Mouse (Mus musculus) embryonic facial prominence, embryonic 11.5 days (tissue): Measurements from ENCODE around the gene Fcgr1. TPM values are rescaled to one million over a fixed set of nuclear protein-coding genes. Genes with fewer than 3 reads are reported as not detected.
"Not testable (repeated sequence)": the region's sequence is repeated elsewhere in the genome, so short reads cannot be mapped to it uniquely, and the experiment has no call there.

Experiments used
- ATAC-seq: fragments of 200-750 bp; cut with Nextera tagmentation; replicated peaks from 2 replicates; pipeline ENCODE4 v1.8.0; 2017; ENCODE audit warnings: low read depth; ENCODE audit not compliant: insufficient number of reproducible peaks, low FRiP score, low TSS enrichment
- DNase-seq: peaks from one replicate; pipeline ENCODE4 v3.0.0-alpha.2; 2015; ENCODE audit warnings: low spot score
- H3K27ac ChIP-seq: fragments of 300-500 bp; sonication (generic); replicated peaks from 2 replicates; pipeline ENCODE4 v1.5.1; 2014; ENCODE audit warnings: mild to moderate bottlenecking, low read depth, low read length, control low read depth
- H3K27me3 ChIP-seq: fragments of 300-500 bp; sonication (generic); 2 replicates; pipeline ENCODE4 v1.6.1; 2014; ENCODE audit warnings: mild to moderate bottlenecking, low read length, moderate library complexity, mixed read lengths; ENCODE audit not compliant: control insufficient read depth, insufficient read depth
- H3K36me3 ChIP-seq: fragments of 300-500 bp; sonication (generic); replicated peaks from 2 replicates; pipeline ENCODE4 v1.6.1; 2014; ENCODE audit warnings: low read depth, mild to moderate bottlenecking, low read length, moderate library complexity, mixed read lengths; ENCODE audit not compliant: control insufficient read depth, insufficient read depth
- H3K4me1 ChIP-seq: fragments of 300-500 bp; sonication (generic); 2 replicates; pipeline ENCODE4 v1.6.1; 2014; ENCODE audit warnings: low read length, mixed read lengths; ENCODE audit not compliant: control insufficient read depth, insufficient read depth
- H3K4me2 ChIP-seq: fragments of 300-500 bp; sonication (generic); 2 replicates; pipeline ENCODE4 v1.6.1; 2014; ENCODE audit warnings: low read depth, mild to moderate bottlenecking, control low read depth, low read length, moderate library complexity
- H3K4me3 ChIP-seq: fragments of 300-500 bp; sonication (generic); 2 replicates; pipeline ENCODE4 v1.5.1; 2014; ENCODE audit warnings: low read depth, low read length, control low read depth
- H3K9ac ChIP-seq: fragments of 300-500 bp; sonication (generic); replicated peaks from 2 replicates; pipeline ENCODE4 v1.6.1; 2014; ENCODE audit warnings: mild to moderate bottlenecking, control low read depth, low read length
- H3K9me3 ChIP-seq: fragments of 300-500 bp; sonication (generic); replicated peaks from 2 replicates; pipeline ENCODE4 v1.6.1; 2016; ENCODE audit warnings: mild to moderate bottlenecking, low read length, inconsistent platforms, mixed read lengths; ENCODE audit not compliant: control insufficient read depth
- WGBS: fragments of 180-500 bp; shearing (Covaris S2); extraction: QIAGEN DNeasy Blood & Tissue Kit; methylation state at CpG from one replicate; pipeline ENCODE4 v1.1.7; 2014; 5-methylcytosine and 5-hydroxymethylcytosine counted together
- polyA plus RNA-seq: library from polyadenylated mRNA; unstranded; fragments of >200 nt; fragmentation: Nextera tagmentation; extraction: Ambion mirVana; gene quantifications from 2 replicates; pipeline ENCODE4 v1.2.1, GENCODE M21; 2014

The Fcgr1 gene
- polyA plus RNA-seq: 1.3 and 2.1 TPM in 2 replicates

DNA sequence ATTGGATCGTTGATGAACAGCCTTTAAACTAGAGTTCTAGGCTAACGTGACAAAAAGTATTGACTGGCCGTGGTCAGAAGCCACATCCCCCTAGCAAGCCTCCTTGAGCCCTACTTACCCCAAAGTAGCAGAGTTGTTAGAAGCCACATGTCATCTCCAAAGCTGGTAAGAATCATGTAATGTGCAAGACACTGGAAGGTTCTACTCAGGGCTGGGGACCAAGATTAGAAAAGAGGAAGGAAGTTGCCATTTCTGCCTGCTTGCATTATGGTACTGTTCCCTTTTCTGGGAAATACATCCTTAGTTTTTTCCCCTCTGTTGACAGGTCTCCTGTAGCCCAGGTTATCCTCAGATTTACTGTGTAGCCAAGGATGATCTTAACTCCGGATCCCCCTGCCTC, at the start of gene Fcgr1:
Gene Fcgr1 (minus strand): TSS at position 183 of the 400 bp plus-strand sequence.
- WGBS: 81% methylated on average over 4 of the region's 4 CpGs
- Histone ChIP-seq H3K27ac (no peak within 1 kb of the TSS), H3K27me3 (no peaks in the 10 kb centered on the region), H3K36me3 (no peaks in the 10 kb centered on the region), H3K4me1 (no peaks in the 10 kb centered on the region), H3K9ac (no peak within 1 kb of the TSS), H3K4me3 (no peak within 1 kb of the TSS), H3K9me3 (no peaks in the 10 kb centered on the region), H3K4me2 (no peak within 1 kb of the TSS)
- ATAC-seq (no peak), DNase-seq (no peak)

DNA sequence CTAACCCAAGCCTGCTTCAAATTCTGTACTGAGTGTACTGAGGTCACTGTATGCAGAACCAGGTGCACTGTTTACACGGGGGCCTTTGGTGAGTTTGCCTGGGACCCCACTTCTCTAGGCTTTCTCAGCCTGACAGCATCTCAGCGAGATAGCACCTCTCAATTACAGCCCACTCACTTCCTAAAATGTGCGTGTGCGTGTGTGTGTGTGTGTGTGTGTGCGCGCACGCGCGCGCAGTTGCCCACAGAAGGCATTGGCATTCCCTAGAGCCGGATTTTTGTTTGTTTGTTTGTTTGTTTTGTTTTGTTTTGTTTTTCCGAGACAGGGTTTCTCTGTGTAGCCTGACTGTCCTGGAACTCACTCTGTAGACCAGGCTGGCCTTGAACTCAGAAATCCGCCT, 48.9 kb upstream of the Fcgr1 start:
- H3K27me3 ChIP-seq: peaks cover 27% of the 10 kb centered on the region
- H3K27ac ChIP-seq, H3K4me1 ChIP-seq, H3K4me3 ChIP-seq, H3K9ac ChIP-seq, ATAC-seq, H3K9me3 ChIP-seq, DNase-seq, H3K4me2 ChIP-seq, H3K36me3 ChIP-seq: not testable (repeated sequence)
- 57% methylated on average over 13 of the region's 13 CpGs for WGBS

DNA sequence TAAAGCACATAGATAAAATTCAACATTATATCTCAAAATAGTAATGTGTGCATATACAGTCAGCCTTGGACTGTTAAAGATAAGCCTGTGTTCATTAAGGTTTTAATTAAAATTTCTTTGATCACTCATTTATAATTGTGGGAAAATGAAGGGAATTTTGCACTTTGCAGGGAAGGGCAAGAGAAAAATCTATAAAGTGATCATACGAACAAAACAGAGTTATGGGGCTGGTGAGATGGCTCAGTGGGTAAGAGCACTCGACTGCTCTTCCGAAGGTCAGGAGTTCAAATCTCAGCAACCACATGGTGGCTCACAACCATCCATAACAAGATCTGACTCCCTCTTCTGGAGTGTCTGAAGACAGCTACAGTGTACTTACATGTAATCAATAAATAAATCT, 48.3 kb upstream of the Fcgr1 start:
- peaks cover 33% of the 10 kb centered on the region for H3K27me3 ChIP-seq
- not testable (repeated sequence) for H3K36me3 ChIP-seq, H3K9me3 ChIP-seq, H3K27ac ChIP-seq, H3K4me1 ChIP-seq, H3K9ac ChIP-seq, DNase-seq, H3K4me3 ChIP-seq, ATAC-seq, H3K4me2 ChIP-seq
- WGBS: 42% methylated on average over 3 of the region's 3 CpGs

DNA sequence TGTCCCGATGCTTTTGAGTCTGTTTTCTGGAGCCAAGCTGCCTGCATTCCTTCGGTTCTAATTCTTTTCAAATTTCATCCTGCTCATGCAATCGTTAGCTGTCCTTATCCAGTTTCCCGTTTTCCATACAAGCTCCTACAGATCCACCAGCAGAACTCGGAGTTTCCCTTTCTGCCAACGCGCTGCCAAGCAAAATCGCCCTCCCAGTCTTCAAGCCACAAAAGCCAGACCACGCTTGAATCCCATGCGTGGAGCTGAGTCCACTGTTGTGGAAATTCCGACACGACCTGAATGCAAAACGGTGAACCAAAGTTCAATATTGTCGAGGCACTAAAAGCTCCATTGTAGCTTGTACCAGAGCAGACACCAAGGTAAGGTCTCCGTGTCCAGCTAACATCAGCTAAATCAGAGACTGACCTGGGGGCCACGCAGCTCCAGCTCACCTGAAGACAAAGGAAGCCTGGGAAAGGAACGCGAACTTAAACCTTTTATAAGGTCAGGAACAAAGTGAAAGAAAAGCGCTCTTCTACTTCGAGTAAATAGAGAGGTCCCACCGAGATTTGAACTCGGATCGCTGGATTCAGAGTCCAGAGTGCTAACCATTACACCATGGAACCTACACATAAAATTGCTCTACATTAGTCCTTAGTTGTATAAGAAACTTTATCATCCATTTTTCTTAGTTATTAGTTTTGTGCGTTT, 47.0 kb upstream of the Fcgr1 start:
- Histone ChIP-seq H3K4me3 (no peak overlapping the region), H3K9ac (no peak overlapping the region), H3K27me3 (peaks cover 37% of the 10 kb centered on the region), H3K9me3 (no peaks in the 10 kb centered on the region), H3K4me1 (no peaks in the 10 kb centered on the region), H3K4me2 (no peak overlapping the region), H3K27ac (no peak overlapping the region), H3K36me3 (no peaks in the 10 kb centered on the region)
- ATAC-seq: no peak
- peak; percentile 73 for DNase-seq
- 3% methylated on average over 24 of the region's 24 CpGs for WGBS

DNA sequence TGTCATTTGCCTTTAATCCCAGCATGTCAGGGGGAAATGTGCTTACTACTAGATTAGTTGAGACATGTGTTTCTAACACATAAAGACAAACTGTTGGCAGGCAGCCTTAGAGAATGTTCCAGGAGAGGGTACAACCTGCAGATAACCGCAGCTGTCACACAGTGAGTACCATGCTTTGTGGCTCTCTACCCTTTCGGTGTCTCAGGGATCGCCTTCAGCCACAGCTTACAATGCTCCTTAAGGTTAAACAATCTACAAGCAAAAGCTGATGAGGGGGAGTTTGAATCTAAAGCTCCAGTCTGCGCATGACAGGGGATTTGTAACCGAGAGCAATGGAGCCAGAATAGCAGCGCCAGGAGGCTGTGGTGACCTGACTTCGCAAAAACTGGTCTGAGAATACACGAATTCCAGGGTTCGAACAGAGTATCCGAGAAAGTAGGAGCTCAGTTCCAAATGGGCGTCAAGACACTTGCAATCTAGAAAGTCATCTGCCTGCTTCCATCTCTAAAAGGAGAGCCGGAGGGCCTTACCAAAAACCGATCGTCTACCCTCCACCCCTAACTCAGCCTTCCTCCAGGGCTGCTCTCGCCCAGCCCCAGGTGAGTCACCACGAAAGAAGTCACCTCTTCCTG, 45.2 kb upstream of the Fcgr1 start:
- Histone ChIP-seq H3K27ac (no peak overlapping the region), H3K4me1 (no peaks in the 10 kb centered on the region), H3K36me3 (no peaks in the 10 kb centered on the region), H3K27me3 (peaks cover 38% of the 10 kb centered on the region), H3K4me2 (no peak overlapping the region), H3K4me3 (no peak overlapping the region), H3K9ac (no peak overlapping the region), H3K9me3 (no peaks in the 10 kb centered on the region)
- DNase-seq: peak; percentile 0
- 41% methylated on average over 16 of the region's 16 CpGs for whole genome bisulfite sequencing
- no peak for ATAC-seq

DNA sequence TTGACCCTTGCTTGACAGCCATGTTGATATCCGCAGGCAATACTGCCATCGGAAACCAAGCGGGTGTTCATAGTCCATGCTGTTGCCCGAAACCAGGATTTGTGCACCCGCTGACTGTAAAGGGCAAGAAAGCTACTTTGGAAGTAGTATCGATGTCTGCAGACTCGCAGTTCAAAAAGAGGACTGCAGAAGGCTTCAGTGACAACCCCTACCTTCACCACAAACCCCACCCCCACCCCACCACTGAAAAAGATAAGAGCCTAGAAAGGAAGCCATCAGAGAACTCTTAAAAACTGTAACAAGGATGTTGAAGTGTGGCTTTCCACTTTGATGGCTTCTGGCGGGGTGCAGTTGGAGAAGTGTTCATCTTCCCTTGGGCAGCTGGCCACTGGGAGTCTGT, 44.3 kb upstream of the Fcgr1 start:
- ATAC-seq (no peak), DNase-seq (no peak)
- H3K4me2 ChIP-seq: no peak overlapping the region
- no peak overlapping the region for H3K4me3 ChIP-seq
- no peaks in the 10 kb centered on the region for H3K4me1 ChIP-seq
- no peaks in the 10 kb centered on the region for H3K9me3 ChIP-seq
- H3K9ac ChIP-seq: no peak overlapping the region
- H3K27ac ChIP-seq: no peak overlapping the region
- WGBS: 92% methylated on average over 8 of the region's 8 CpGs
- peaks cover 44% of the 10 kb centered on the region for H3K27me3 ChIP-seq
- no peaks in the 10 kb centered on the region for H3K36me3 ChIP-seq

DNA sequence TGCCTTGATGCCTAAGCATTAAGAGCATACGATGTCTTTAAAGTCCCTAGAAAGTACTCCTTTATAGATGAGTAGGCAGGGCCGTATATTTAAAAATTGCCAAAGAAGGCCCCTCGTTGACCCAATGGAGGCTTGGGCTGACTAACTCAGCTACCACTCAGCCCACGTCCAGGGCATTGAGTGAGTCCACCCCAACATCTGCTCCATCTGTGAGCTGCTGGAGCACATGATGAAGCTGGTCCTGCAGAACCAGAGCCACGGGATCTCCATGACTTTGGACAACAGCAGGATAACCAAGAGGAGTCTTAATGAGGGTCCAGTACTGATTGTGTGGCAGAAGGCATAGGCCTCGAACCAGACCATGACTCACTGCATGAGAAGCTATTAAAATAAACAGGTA, 43.5 kb upstream of the Fcgr1 start:
- WGBS: 85% methylated on average over 6 of the region's 6 CpGs
- Histone ChIP-seq H3K9ac (no peak overlapping the region), H3K4me2 (no peak overlapping the region), H3K36me3 (no peaks in the 10 kb centered on the region), H3K27me3 (peaks cover 46% of the 10 kb centered on the region), H3K4me1 (no peaks in the 10 kb centered on the region), H3K27ac (no peak overlapping the region), H3K4me3 (no peak overlapping the region), H3K9me3 (no peaks in the 10 kb centered on the region)
- ATAC-seq: no peak
- DNase-seq: no peak

DNA sequence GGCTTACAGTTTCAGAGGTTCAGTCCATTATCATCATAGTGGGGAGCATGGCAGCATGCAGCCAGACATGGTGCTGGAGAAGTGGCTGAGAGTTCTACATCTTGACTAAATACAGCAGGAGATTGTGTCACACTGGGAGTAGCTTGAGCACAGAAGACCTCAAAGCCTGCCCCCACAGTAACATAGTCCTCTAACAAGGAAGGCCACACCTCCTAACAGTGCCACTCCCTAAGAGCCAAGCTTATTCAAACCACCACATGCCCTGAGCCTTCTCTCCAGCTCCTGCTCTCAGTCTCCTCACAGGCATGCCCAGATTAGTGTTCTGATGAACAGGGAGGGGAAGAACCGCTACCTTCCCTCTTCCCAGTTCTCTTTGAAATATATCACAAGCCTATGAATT, 42.9 kb upstream of the Fcgr1 start:
- DNase-seq: no peak
- Histone ChIP-seq H3K9ac (no peak overlapping the region), H3K4me2 (no peak overlapping the region), H3K27me3 (peaks cover 50% of the 10 kb centered on the region), H3K4me1 (no peaks in the 10 kb centered on the region), H3K4me3 (no peak overlapping the region), H3K36me3 (no peaks in the 10 kb centered on the region), H3K27ac (no peak overlapping the region), H3K9me3 (no peaks in the 10 kb centered on the region)
- ATAC-seq: no peak
- WGBS: 79% methylated on average over 1 of the region's 1 CpGs
